Mouse (Mus musculus): ENCODE results near the gene Gm5771.
"Not testable (repeated sequence)": the region's sequence is repeated elsewhere in the genome, so short reads cannot be mapped to it uniquely, and the experiment has no call there.

Gene Gm5771

DNA sequence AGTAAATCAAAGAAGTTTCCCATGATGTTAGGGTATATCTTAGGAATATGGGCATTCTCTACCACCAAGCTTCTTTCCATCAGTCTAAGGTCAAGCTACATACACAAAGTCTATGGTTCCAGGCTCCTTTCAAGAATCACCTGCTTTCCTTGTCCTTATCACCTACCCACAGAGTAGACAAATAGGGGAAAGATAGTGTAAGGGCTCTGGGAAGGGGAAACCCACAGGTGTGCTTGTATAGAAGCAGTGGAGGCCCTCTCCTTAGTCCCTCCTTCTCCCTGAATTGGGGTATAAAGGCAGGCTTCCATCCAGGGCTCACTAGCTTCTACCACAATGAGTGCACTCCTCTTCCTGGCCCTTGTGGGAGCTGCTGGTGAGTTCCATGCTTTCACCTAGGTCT, at the start of gene Gm5771:
Gm5771 (plus strand) TSS at position 301 of the 400 bp plus-strand sequence.
- in situ Hi-C loops (cut with MboI, MseI), result not testable (repeated sequence)

GRCm38 (mm10) chr6:41353932-41354331, 38.2 kb upstream of the Gm5771 start, which contains the start of gene Try10:
Gene Try10, plus strand, starts transcription at chr6:41354105.
- in situ Hi-C loops (cut with MboI, MseI), result no loop called here

GRCm38 (mm10) chr6:41373772-41374171, 18.4 kb upstream of the Gm5771 start:
- in situ Hi-C loops (cut with MboI, MseI), result not testable (repeated sequence)

DNA sequence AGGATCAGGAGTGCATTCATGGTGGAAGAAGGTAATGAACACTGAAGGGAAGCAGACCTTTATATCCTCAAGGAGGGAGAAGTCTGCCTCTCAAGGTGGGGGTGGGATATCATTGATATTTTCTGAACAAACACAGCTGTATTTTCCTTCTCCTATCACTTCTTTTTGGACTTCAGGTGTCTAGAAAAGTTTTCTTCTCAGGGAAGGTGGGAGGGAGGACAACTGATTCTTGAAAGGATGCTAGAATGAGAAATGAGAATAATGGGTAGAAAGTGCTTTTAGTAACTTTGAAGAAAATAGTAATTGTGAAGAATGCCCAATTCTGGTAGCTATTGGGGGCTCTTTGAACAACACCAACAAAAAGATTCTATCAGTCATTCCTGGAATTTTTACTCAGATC, 14.6 kb upstream of the Gm5771 start, which contains the start of gene Prss3:
Prss3 (minus strand) TSS at position 101 of the 400 bp plus-strand sequence.
- in situ Hi-C loops (cut with MboI, MseI), result not testable (repeated sequence)

DNA sequence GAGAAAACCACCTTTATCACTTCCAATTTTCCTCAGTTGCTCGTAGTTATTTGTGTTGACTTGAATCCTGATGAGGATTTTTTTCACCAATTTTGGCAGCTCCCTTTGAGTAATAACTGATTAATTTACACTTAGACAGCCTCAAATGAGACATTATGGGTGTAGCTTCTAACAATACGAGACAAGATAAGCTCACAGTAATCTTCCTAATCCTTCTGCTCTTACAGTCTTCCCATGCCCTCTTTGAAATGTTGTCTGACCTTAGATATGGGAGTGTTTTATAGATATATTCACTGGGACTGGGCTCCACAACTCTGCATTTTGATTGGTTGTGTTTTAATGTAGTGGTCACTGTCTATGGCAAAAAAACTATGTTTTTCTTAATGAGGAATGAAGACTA, 5.4 kb upstream of the Gm5771 start:
- in situ Hi-C loops (cut with MboI, MseI), result no loop called here

DNA sequence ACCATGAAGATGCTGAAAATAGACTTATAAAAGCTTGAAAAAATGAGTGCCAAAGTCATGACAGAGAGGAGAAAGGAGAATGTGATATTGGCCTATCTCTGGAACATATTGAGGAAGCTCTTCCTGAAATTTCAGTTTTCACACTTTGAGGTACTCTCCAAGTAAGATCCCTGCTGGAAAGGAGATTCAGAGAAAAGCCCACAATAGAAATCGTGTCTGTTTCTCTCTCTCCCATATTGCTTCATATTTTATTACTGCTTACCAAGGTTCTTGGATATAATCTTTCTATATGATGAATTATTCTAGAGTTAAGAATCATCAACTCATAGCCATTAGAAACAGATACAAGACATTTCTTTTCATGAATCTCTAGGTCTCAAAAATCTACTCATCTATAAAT, 516 bp upstream of the Gm5771 start:
- in situ Hi-C loops (cut with MboI, MseI), result not testable (repeated sequence)

DNA sequence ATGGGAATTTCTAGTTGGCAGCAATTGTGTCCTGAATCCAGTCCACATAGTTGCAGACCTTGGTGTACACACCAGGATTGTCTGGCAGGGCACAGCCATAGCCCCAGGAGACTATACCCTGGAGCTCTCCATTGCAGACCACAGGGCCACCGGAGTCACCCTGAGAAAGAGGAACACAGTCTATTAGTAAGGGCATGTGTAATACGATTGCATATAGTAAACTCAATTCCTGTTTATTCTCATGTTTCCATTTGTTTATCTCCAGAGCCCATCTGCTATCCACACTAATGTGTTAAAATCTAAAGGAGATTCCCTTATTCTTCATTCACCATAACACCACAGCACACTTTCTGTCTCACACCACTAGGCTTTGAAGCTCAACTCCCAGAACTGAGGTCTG, 50.1 kb downstream of the Gm5771 start:
- in situ Hi-C loops (cut with MboI, MseI), result not testable (repeated sequence)

- in situ Hi-C loops (cut with MboI, MseI), result not testable (repeated sequence)
Observed at GRCm38 (mm10) chr6:41446045-41446444, 53.9 kb downstream of the Gm5771 start, which contains the start of gene Gm10334. Gene Gm10334, minus strand, starts transcription at chr6:41446145.

Data from regulatory T cell (primary cell).